Mouse (Mus musculus) retina, postnatal 1 day (tissue): ENCODE measurements at regions not wholly inside any gene's neighbourhood (a gene's known extent, or its start where the extent isn't known, plus 50 kb on each side); places are given as distances from the start of the nearest gene placed in this dataset.
A peak's percentile ranks its signal among the peaks of the same experiment; 100 is the strongest.

Experiments
- DNase-seq: peaks from one replicate; pipeline ENCODE4 v3.0.0-alpha.2; 2012

DNA sequence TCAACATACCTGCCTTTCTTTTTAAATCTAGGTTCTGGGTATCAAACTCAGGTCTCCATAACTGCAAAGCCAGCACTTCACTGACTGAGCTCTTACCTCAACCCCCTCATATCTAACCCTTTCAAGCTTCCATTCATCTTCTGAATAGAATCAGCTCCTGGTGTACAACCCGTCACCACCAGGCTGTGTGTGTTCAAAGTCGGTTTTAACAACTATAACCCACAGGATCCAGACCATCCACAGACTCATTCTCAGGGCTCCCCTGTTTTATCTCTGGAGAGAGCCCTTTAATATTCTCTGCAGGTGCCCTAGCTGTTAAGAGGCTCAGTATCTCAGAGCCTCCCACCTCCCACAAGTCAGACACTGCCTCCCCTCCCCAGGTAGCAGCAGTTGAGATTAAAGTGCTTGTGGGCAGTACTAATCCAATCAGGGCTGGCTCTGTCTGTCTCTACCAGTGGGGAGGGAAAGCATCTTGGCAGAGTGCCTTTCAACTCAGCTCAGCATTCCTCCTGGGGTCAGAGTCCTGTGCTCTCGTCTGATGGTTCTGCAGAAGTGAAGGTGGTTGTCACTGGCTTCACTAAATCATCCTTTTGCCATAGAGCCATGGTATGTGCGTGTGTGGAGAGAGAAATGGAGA, 272.4 kb downstream of the Dhx15 start:
- peak; percentile 32 for DNase-seq

DNA sequence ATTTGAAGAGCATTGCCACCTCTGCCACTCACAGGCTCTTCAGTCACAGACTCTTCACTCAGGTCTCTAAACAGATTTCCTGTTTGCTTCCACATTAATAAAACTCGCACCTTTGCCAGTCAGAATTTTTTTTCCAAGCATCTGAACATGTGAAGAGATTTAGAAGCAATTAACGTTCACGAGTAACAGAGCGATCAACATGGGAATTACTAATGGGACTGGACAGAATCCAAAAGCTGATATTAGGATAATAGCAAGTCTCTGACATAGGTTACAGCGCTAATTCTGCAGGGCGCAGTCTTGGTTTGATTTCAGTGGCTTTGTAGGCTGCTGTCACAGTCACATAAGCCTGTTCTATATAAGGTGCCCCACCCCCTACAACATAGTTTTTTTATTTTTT, 275.6 kb downstream of the Dhx15 start:
- no peak for DNase-seq

DNA sequence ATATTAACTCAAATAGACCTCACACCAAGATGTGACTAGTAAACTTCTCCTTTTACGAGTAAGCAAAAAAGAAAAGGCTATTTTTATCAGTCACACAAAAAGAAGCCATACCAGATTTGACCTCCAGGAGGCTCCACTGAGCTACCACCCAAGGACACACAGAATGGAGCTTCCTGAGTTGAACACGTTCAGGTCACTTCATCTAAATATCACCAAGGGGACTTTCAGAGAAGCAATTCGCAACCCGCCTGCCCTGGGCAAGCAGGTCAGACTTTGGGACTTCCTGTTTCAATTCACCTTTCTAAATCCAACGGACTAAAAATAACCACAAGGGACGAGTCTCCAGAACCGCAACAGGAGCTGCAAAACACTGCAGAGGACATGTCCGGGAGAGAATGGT, 281.5 kb downstream of the Dhx15 start:
- no peak for DNase-seq

DNA sequence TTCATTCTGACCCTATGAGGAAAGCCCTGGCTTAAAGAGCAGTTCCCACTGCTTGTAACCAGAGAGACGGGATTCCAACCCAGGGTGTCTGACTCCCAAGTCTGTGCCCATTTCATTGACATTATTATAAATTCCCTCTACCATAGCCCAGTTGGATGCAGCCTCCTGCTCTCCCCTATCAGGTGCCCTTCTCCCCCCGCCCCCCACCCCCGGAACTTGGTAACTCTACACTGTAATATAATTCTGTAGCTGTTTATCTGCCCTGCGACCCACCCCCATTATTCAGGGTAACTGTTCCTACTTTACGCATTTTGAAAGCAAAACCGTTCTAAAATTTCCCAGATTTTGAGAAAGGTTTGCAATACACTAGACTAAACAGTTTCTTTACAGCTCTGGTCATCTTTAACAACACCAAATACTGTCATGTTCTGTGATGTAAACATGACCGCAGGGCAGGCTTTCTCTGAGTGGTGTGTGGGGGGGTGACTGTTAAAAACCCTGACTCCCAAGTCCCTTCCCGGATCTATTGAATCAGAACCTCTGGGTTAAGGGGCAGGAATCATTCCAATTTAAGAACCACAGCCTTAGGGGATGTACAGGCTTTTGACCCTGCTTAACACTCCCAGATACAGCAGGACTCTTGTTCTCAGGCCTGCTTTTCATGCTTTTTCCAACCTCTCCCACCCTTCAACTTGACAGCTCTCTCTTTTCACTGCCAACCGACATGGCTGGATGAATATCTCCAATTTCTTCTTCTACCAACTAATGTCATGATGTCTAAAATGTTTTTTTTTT, 283.8 kb downstream of the Dhx15 start:
- DNase-seq, result no peak

DNA sequence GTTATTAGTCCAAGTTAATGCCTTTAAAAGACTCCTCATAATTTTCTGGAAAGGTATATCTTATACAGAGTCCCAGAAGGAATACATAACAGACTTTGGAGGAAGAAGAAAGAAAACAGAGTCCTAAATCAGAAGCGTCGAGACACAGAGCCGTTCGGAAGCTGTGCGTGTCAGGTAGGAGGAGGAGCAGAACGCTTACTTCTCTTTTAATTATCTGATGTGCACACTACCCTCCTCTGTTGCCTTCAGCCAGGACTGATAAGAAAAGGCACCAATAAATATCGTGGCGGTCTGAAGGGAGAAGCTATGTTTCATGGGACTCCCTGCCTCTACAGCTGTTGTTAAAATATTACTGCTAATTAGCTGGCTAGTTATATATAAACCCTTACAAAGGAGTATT, 296.2 kb downstream of the Dhx15 start:
- DNase-seq, result no peak

DNA sequence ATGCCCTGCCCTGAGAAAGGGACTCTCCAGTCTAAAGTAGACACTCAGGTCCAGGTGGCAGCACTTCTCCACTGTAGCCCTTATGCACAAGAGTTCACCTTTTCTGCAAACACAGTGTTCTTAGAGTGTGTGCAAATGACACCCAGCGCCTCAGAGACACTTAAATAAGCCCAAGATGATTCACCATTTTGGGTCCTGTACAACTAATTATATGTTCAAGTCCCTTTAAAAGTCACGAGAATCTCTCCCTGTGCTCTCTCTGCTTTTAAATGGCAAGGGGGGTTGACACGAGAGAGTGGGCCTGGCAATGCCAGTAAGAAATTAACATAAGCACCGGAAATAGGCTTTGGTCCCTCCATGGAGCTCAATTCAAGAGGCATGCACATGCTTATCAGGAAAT, 299.0 kb downstream of the Dhx15 start:
- DNase-seq, result no peak

DNA sequence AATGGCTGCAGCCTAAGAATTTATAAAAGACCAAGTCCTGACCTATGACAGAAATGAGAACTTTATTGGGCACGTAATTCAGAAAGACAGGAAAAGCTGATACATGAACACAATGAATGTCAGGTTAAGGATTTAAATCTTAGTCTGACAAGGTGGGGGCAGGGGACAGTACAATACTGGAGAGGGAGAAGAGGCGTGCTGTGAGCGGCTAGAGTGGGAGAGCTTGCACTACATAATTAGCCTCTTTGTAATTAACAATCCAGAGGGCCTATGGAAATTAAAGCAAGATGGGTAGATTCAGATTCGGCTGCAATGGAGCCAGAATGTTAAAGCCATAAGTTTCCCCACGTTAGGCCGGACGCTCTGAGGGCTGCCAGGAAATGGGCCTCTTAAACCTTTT, 301.9 kb downstream of the Dhx15 start:
- peak; percentile 18 for DNase-seq

DNA sequence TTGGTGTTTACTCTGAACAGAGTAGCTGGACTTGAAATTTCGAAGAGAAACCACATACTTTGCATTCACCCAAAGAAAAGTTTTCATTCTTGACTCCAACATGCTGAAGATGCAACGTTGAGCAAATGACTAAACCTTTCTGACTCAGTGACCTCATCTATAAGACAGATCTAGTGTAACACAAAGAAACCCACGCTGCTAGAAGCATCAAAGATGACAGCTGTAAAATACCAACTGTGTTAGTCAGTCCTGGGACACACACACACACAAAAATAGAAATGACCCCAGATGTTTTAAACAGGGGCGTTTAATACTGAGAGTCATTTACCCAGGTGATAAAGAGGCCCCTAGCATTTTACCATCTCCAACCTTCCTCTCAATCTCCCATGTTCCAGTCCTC, 307.7 kb downstream of the Dhx15 start:
- DNase-seq, result no peak

DNA sequence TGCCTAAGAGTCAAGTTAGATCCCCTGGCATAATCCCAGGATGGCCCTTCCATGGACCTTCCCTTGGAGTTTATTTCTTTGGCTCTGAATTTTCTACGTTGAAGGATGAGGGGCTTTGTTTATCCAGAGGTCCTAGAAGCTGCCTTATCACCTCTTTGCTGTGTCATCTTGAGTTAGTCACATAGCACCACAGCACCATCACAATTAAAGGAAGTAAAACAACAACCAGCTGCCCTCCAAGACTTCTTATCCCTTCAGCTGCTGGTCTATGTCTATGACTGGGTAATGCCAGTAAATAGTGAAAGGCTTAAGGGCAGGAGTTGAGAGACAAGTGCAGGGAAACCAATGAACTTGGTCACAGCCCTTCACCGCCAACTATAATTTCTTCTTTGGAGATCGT, 308.1 kb downstream of the Dhx15 start:
- DNase-seq, result no peak

DNA sequence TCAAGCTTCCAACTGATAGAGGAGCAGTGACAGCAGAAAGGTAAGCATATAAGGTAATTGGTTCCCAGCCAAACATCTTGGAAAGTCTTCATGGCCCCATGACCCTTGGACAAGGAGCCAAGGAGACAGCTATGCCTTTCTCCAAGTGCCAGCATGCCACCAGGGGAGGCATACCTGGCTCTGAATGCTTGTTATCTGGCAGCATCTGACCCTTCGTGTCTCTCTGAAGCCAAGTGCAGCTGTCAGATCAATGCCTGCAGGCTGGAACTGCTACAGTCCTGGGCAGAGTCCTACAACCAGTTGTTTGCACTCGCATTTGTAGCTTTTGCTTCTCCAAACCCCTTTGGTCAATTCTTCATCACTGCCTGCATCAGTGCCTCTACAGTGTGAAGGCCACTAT, 309.3 kb upstream of the Ppargc1a start:
- no peak for DNase-seq

DNA sequence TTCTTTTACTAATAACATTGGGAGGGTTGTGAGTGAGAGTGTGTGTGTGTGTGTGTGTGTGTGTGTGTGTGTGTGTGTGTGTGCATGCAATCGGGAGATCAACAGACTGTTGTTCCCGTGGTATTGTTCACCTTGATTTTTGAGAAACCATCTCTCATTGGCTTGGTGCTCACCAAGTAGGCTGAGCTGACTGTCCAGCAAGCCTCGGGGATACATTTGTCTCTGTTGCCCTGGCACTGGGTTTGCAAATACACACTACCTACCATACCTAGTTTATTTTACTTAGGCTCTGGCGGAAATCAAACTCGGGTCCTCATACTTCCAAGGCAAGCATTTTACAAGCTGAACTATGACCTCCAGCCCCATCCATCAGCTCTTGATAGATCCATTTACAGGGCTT, 306.0 kb upstream of the Ppargc1a start:
- DNase-seq, result no peak

DNA sequence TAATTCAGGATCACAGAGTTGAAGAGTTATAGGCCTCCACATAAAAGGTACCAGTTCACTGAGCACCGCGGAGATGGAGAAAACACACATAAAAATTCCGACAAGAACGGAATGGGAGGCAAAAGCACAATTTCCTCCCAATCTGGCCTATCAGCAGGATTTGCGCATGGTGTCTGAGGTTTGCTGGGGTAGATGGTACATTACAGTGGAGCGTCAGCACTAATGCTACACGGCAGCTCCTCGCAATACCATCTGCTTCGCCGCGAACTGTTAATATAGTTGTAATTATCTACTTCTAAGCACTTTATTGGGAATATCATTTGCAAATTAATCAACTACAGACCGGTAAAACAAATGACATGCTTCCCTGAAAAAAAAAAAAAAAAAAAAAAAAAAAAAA, 304.2 kb upstream of the Ppargc1a start:
- no peak for DNase-seq

DNA sequence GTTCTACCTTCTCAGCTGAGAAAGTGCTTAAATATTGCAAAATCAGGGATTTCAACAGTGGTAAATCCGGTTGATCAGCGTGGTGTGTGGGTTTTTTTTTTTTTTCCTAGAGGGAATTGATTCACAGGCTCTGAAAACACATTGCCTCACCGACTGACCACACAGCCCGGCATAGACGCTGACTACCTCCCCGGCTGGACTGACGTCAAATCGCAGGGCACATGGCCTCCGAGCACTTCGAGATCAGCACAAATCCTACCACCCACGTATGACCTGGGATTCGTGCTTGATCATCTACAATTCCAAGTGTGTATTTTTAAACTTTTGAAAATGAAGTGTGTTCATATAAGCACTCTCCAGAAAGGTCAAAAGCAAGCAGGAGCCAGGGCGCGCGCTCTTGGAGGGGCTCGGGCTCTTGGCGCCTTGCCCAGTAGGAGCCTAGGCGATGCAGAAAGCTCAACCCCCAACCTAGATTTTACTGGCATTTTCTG, 300.7 kb upstream of the Ppargc1a start:
- DNase-seq, result no peak

DNA sequence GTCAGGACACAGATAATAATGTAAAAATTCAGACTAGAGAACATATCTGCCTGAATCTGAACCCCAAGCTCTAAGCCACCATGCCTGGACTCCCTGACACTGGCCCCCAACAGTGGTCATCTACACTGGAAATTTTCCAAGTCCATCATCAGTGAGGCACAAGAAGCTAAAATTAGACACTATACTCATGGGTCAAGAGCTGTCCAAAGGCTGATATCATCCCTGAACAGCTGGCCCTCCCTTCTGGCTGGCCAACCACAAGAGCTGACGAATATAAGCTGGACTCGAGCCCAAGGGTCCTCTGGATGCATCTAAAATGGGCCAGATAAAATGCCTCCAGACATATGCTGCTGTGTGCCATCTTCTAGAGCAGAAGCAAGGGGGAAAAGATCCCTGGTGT, 298.5 kb upstream of the Ppargc1a start:
- DNase-seq, result no peak

DNA sequence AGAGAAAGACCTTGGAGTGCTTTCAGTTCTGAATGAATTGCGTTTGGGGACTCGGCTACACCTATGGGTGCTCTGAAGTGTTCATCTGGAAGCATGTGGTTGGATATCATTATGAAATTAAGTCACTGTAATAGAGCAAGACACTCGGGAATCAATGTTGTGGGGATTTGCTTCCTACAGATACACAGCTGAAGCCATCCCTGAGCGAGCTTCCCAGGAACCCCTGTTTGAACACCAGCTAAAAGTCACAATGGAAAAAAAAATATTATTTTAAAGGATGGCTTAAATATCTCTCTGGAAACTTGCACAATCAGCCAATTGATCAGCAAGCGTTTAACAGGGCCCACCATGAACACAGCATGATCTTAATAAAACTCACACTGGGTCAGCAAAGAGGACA, 293.0 kb upstream of the Ppargc1a start:
- DNase-seq, result no peak

DNA sequence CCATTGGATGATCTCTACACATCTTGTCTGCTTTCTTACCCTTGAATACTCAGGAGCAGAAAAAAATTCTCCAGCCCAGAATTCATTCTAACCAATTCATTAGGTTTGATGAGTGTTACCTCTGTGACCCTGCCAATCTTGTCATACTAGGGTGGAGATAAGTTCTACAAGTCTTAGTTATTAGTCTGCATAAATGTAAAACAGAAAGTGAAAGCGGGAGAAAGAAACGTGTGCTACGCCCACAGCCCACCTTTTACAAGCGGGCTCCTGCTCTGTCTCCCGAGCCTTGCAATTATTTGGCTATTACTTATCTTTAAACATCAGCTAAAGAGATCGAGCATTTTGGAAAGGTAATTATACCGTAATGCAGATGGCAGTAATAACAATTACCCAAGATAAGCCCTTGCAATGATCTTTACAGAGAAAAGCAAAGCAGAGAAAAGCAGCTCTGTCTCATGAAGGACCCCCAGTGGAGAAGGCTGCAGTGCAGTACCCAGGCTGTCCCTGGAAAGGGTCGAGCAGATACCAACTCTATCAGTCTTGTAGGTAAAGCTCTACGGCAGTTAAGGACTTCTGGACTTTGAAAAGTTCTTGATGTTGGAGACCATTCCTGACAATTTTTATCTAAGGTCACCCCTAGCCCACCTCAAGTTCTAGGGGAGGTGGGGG, 286.1 kb upstream of the Ppargc1a start:
- no peak for DNase-seq

DNA sequence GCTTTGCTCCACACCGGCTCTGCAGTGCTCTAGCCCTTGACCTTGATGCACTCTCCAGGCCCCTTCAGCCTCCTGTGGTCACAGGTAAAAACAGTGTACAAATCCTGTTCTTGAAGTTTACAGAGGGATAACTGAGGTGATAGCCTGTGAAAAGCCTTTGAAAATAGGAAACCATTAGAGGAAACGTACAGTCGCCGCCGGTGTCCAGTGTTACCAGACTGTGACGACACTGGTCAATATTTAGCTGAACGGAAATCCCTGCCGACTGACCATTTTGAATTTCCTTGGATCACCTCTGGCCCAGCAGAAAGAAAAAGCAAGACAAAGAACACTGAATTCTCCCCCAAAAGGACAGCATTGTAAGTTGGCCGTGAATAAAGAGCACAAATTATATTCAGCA, 282.6 kb upstream of the Ppargc1a start:
- DNase-seq, result no peak

DNA sequence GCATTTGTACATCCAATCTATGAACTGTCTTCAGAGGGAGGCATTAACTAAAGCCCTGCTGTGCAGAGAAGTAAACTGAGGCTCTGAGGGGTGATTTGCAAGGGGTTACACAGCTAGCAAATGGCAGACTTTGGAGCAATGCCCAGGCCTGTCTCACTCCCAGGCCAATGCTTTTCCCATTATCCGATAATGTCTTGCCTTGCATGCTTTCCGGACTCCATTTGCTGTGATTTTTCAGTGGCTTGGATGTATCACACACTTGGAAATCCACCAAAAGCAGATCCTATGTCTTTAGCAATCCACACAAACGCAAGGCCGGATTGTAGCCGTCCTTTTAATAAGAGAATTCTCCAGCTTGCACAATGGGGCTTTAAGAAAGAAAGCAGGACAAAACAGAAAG, 281.7 kb upstream of the Ppargc1a start:
- DNase-seq, result no peak

DNA sequence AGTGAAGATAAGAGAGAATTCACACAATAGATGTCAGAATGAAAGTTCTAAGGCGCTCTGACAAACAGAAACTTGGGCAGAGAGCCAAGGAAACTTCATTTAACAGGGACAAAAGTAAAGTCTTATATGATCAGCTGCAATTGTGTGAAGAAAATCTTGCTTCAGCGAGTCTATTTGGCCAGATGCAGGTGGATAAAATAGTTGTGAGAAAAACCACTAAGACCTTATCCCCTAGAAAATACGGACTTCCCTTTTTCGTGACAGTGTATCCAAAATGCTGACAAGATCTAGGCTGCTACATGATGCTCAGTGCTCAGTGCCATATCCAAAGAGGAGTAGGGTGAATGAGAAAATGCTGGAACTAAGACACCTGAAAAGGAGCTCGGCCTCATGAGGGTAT, 274.7 kb upstream of the Ppargc1a start:
- no peak for DNase-seq

DNA sequence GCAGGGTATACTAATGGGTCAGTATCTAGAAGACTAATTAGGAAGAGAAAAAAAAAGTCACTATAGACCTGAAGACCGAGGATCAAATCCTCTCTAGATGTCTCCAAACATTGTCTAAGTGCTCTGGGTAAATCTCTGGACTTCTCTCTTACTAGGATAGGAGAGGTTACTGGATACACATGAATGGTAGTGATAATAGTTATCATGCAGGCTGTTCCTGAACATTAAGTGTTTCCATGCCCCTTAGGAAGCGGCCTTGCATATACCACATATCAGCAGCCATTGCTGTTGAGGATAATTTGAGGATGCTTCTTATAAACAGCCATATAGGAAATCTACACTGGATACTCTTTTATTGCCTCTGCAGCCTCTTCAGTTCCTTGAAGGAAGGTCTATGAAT, 274.2 kb upstream of the Ppargc1a start:
- no peak for DNase-seq

DNA sequence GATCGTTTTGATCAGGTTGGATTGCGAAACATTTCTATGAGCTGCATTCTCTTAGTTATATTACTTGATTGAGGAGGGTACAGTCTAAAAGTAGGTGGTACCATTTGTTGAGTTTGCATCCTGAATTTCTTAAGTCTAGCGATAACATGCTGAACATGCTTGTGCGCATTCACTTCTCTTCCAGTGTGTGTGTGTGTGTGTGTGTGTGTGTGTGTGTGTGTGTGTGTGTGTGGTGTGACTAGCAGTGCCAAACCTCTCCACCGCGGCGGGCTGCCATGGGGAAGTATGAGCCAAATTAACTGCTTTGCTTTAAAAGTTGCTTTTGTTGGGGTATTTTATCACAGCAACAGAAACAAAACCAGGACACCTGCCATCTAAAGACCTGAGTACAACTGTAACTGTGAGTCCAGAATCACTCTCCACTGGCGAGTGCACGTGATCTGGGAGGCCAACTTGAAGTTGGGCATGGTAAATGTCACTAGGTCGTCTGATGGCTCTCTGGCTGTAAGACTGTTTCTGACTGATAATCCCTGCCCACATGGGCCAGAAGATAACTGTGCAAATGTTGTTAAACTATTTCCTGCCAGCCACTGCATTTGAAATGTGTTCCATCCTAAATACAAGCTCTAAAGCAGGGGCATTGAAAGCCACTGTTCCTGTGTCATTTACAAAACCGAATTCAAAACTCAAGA, 273.3 kb upstream of the Ppargc1a start:
- no peak for DNase-seq

DNA sequence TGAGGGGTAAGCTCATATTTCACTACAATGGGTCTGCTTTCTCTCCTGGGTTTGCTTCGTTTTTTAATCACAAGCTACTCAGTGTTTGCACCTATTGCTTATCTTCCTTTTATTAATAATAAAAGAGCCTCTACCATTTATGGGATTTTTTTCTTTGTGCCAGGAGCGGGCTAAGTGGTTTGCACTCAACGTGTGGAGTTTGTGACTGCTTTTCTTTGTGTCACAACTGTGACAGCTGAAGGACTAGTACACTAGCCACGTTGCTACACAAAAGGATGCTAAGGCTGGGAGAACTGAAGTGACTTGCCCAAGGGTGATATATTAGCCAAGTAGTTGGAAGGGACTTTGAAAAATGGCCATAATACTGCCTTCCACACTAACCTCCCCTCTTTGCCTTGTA, 271.8 kb upstream of the Ppargc1a start:
- DNase-seq, result no peak

DNA sequence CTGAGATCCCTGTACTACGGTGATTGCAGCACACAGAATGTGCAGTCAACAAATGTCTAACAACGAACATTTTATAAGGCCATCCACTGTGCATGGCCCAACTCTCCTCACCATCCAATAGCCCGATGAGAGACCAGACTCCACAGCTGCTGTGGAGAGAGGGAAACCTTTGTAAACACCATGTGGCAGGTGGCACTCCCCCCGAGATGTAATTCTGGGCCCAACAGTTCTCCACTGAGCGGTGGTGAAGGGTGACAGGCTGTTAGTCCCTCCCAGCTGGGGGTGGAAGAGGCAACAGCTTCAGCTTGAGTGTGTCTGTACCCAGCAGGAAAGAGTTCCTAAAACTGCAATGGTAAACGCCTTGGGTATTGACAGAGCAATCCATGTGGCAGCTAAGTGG, 263.0 kb upstream of the Ppargc1a start:
- DNase-seq, result no peak

DNA sequence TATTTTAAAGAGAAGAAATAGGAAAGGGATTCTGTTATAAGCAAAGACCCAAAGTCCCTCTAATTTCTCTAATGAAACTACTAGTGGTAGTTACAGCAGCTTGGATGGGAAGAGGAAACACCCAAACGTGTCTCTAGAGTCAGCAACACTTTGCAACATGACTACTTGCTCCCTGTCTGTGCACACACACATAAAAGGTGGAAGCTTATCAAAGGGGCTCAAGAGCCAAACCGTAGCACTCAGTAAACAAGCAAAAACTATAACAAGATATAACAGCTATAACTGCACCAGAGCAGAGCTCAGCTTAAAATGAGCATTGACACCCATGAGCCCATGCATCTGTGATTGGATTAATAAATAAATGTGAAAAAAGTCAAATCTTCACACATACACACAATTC, 262.5 kb upstream of the Ppargc1a start:
- no peak for DNase-seq
